Mouse (Mus musculus): ENCODE results near the gene Tas1r2. TPM values are rescaled to one million over a fixed set of nuclear protein-coding genes. Genes with fewer than 3 reads are reported as not detected.

Tas1r2 gene
- polyA plus RNA-seq, 1 experiment from 2014 or later = not detected

GRCm38 (mm10) chr4:139702914-139703313 lies 49.6 kb downstream of the Tas1r2 start:
- Histone ChIP-seq H3K4me1 (ENCODE audit: insufficient read depth) (no peaks in the 10 kb centered on the region), H3K36me3 (ENCODE audit: insufficient read depth) (no peaks in the 10 kb centered on the region), H3K9ac (no peak overlapping the region), H3K4me3 (ENCODE audit: low read depth, low read length) (no peak overlapping the region), H3K9me3 (ENCODE audit: low read depth, low read length) (no peaks in the 10 kb centered on the region), H3K4me2 (no peak overlapping the region), H3K27me3 (ENCODE audit: insufficient read depth, low read length) (no peaks in the 10 kb centered on the region), H3K27ac (ENCODE audit: low read depth) (no peak overlapping the region)
- DNase-seq (no peak), ATAC-seq (ENCODE audit: insufficient read depth) (no peak)
- TF ChIP-seq CTCF (IDR thresholded peaks at IDR 0.05; ENCODE audit: low read depth) = no peak
- 43% methylated on average over 4 of the region's 4 CpGs for WGBS

DNA sequence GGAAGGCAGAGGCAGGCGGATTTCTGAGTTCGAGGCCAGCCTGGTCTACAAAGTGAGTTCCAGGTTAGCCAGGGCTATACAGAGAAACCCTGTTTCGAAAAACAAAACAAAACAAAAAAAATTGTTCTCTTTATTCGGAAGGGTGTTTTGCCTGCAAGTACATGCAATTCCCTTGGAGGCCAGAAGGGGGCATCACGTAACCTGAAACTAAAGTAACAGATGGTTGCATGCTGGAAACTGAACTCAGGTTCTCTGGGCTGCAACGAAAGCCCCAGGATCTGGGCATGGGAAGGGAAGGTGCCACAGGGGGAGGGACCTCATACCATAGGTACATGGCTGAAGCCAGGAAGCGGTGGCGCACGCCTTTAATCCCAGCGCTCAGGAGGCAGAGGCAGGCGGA lies 50.1 kb downstream of the Tas1r2 start:
- no peak for ATAC-seq (ENCODE audit: insufficient read depth)
- no peak overlapping the region for H3K27ac ChIP-seq (ENCODE audit: low read depth)

GRCm38 (mm10) chr4:139705986-139706385 lies 52.6 kb downstream of the Tas1r2 start:
- ATAC-seq (ENCODE audit: insufficient read depth) (no peak), DNase-seq (peak; percentile 6)
- H3K4me1 ChIP-seq (ENCODE audit: insufficient read depth) = no peaks in the 10 kb centered on the region
- H3K27ac ChIP-seq (ENCODE audit: low read depth) = no peak overlapping the region
- no peaks in the 10 kb centered on the region for H3K27me3 ChIP-seq (ENCODE audit: insufficient read depth, low read length)
- H3K4me2 ChIP-seq = no peak overlapping the region
- H3K4me3 ChIP-seq (ENCODE audit: low read depth, low read length) = no peak overlapping the region
- H3K9ac ChIP-seq = no peak overlapping the region
- TF ChIP-seq CTCF (IDR thresholded peaks at IDR 0.05; ENCODE audit: low read depth) = no peak
- no peaks in the 10 kb centered on the region for H3K36me3 ChIP-seq (ENCODE audit: insufficient read depth)
- 66% methylated on average over 5 of the region's 5 CpGs for WGBS
- no peaks in the 10 kb centered on the region for H3K9me3 ChIP-seq (ENCODE audit: low read depth, low read length)

More for the DNA sequence above, 50.1 kb downstream of the Tas1r2 start:
- Histone ChIP-seq H3K4me1 (ENCODE audit: insufficient read depth) (no peaks in the 10 kb centered on the region), H3K9me3 (ENCODE audit: low read depth, low read length) (no peaks in the 10 kb centered on the region), H3K36me3 (ENCODE audit: insufficient read depth) (no peaks in the 10 kb centered on the region), H3K4me2 (no peak overlapping the region), H3K27me3 (ENCODE audit: insufficient read depth, low read length) (no peaks in the 10 kb centered on the region), H3K9ac (no peak overlapping the region), H3K4me3 (ENCODE audit: low read depth, low read length) (no peak overlapping the region)
- no peak for DNase-seq
- 81% methylated on average over 11 of the region's 11 CpGs for WGBS
- peak; percentile 43 for TF ChIP-seq CTCF (IDR thresholded peaks at IDR 0.05; ENCODE audit: low read depth)

GRCm38 (mm10) chr4:139710467-139711334 lies 57.4 kb downstream of the Tas1r2 start:
- no peaks in the 10 kb centered on the region for H3K36me3 ChIP-seq (ENCODE audit: insufficient read depth)
- H3K4me3 ChIP-seq (ENCODE audit: low read depth, low read length) = no peak overlapping the region
- 43% methylated on average over 25 of the region's 25 CpGs for WGBS
- no peak overlapping the region for H3K4me2 ChIP-seq
- H3K27me3 ChIP-seq (ENCODE audit: insufficient read depth, low read length) = no peaks in the 10 kb centered on the region
- DNase-seq = no peak
- TF ChIP-seq CTCF (IDR thresholded peaks at IDR 0.05; ENCODE audit: low read depth) = no peak
- H3K9ac ChIP-seq = no peak overlapping the region
- H3K27ac ChIP-seq (ENCODE audit: low read depth) = no peak overlapping the region
- ATAC-seq (ENCODE audit: insufficient read depth) = no peak
- H3K9me3 ChIP-seq (ENCODE audit: low read depth, low read length) = no peaks in the 10 kb centered on the region
- H3K4me1 ChIP-seq (ENCODE audit: insufficient read depth) = no peaks in the 10 kb centered on the region

DNA sequence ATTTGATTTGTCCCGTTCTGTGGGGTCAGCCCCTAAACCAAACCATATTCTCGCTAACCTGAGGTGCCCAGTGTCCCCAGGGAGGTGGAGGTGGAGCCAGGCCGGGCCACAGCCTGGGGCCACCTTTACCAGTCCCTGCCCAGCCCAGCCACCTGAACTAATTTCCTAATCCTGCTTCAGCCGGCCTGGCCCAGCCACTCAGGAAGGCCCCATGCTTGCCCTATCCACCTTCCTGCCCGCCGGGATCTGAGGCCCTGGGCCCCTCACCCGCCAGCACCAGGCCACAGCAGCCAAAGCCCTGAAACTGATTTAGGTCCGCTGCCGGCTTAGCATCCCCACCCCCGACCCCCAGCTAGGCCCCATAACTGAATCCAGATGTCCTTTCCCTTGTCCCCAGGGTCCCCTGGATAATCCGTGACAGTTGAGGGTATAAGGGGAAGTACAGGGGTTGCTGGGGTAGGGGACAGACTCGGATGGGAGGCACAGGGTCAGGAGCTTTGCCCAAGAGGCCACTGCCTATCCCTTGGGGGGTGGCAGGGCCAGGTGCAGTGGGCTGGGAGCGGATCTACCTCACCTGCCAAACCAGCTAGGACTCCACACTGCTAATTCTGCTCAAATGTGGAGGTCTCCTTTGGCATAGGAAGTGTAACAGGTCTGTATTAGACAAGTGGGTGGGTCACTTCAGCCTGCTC lies 62.0 kb downstream of the Tas1r2 start:
- H3K36me3 ChIP-seq (ENCODE audit: insufficient read depth) = no peaks in the 10 kb centered on the region
- DNase-seq (no peak), ATAC-seq (ENCODE audit: insufficient read depth) (no peak)
- H3K27ac ChIP-seq (ENCODE audit: low read depth) = no peak overlapping the region
- no peak overlapping the region for H3K9ac ChIP-seq
- H3K27me3 ChIP-seq (ENCODE audit: insufficient read depth, low read length) = no peaks in the 10 kb centered on the region
- 28% methylated on average over 13 of the region's 13 CpGs for WGBS
- H3K4me1 ChIP-seq (ENCODE audit: insufficient read depth) = no peaks in the 10 kb centered on the region
- H3K4me3 ChIP-seq (ENCODE audit: low read depth, low read length) = no peak overlapping the region
- TF ChIP-seq CTCF (IDR thresholded peaks at IDR 0.05; ENCODE audit: low read depth) = no peak
- no peak overlapping the region for H3K4me2 ChIP-seq
- no peaks in the 10 kb centered on the region for H3K9me3 ChIP-seq (ENCODE audit: low read depth, low read length)

DNA sequence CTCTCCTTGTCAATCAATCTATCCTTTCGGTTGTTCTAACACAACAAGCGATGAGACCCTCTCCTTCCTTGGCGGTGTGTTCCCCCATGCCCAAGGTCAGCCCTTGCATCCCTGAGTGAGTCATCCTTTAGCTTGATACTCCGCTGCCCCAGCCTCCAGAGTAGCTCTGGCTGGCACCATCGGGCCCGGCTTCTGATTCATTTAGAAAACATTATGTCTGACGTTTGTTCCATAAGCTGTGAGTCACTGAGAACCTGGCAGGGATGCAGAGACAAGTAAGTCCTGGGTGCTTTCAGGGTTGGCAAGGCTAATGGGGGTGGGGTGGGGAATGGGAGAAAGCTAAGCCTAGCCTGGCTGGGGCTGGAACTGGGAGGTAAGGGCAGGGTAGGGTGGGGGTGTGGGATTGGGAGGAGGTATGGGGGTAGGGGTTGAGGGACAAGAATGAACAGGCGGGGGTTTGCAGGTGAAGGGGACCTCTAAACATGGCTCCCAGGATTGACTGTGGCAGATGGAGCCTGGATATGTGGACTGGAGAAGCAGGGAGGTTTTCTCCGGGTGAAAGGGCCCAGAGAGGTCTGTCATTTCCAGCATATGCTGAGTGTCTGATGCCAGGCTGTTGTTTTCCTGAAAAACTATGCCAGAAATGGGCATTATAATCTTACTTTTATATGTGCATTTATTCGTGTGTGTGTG lies 63.3 kb downstream of the Tas1r2 start:
- no peak for ATAC-seq (ENCODE audit: insufficient read depth)
- no peak for TF ChIP-seq CTCF (IDR thresholded peaks at IDR 0.05; ENCODE audit: low read depth)
- no peaks in the 10 kb centered on the region for H3K9me3 ChIP-seq (ENCODE audit: low read depth, low read length)
- no peaks in the 10 kb centered on the region for H3K36me3 ChIP-seq (ENCODE audit: insufficient read depth)
- no peak overlapping the region for H3K27ac ChIP-seq (ENCODE audit: low read depth)
- no peak overlapping the region for H3K4me3 ChIP-seq (ENCODE audit: low read depth, low read length)
- no peaks in the 10 kb centered on the region for H3K27me3 ChIP-seq (ENCODE audit: insufficient read depth, low read length)
- H3K4me2 ChIP-seq = no peak overlapping the region
- H3K4me1 ChIP-seq (ENCODE audit: insufficient read depth) = no peaks in the 10 kb centered on the region
- 80% methylated on average over 10 of the region's 10 CpGs for WGBS
- H3K9ac ChIP-seq = no peak overlapping the region
- no peak for DNase-seq

GRCm38 (mm10) chr4:139718978-139719377 lies 65.6 kb downstream of the Tas1r2 start:
- no peak for TF ChIP-seq CTCF (IDR thresholded peaks at IDR 0.05; ENCODE audit: low read depth)
- H3K27me3 ChIP-seq (ENCODE audit: insufficient read depth, low read length) = no peaks in the 10 kb centered on the region
- DNase-seq (no peak), ATAC-seq (ENCODE audit: insufficient read depth) (no peak)
- no peak overlapping the region for H3K4me3 ChIP-seq (ENCODE audit: low read depth, low read length)
- no peak overlapping the region for H3K9ac ChIP-seq
- no peaks in the 10 kb centered on the region for H3K4me1 ChIP-seq (ENCODE audit: insufficient read depth)
- H3K27ac ChIP-seq (ENCODE audit: low read depth) = no peak overlapping the region
- no peak overlapping the region for H3K4me2 ChIP-seq
- WGBS = 77% methylated on average over 5 of the region's 5 CpGs
- no peaks in the 10 kb centered on the region for H3K36me3 ChIP-seq (ENCODE audit: insufficient read depth)
- no peaks in the 10 kb centered on the region for H3K9me3 ChIP-seq (ENCODE audit: low read depth, low read length)

Small RNA genes within 50 kb of the gene (microRNA-seq; reads per million reads assigned to microRNA genes)
- gene Mir7020 (ENCODE audit: borderline number of aligned reads) = not detected

Other genes with a start within 250 kb of the Tas1r2 start
- 7.7 TPM in 2 replicates for gene Iffo2, start 123.0 kb upstream of the Tas1r2 start, polyA plus RNA-seq (2014; fragmentation: Nextera tagmentation; extraction: Ambion mirVana)
- not detected in 2 replicates for gene Gm21969, start 50.4 kb upstream of the Tas1r2 start, polyA plus RNA-seq (2014; fragmentation: Nextera tagmentation; extraction: Ambion mirVana)
- gene Aldh4a1, start 30.7 kb upstream of the Tas1r2 start, polyA plus RNA-seq (2014; fragmentation: Nextera tagmentation; extraction: Ambion mirVana) = 11.7 and 13.8 TPM in 2 replicates
- not detected in 2 replicates for gene Pax7, start 180.0 kb downstream of the Tas1r2 start, polyA plus RNA-seq (2014; fragmentation: Nextera tagmentation; extraction: Ambion mirVana)